Mouse (Mus musculus) bone marrow, adult 2 months (tissue): ENCODE data around the gene Rab2b.

Experiments
- CTCF ChIP-seq: fragments of 200-500 bp; IDR thresholded peaks from 2 replicates; pipeline ENCODE4 v1.5.1; 2011; ENCODE audit warnings: low read length, control low read depth; ENCODE audit not compliant: control insufficient read depth, insufficient read depth
- POLR2A ChIP-seq: fragments of 200-500 bp; IDR thresholded peaks from 2 replicates; pipeline ENCODE4 v1.6.1; 2011; ENCODE audit warnings: low read depth, mild to moderate bottlenecking, control low read depth, low read length, borderline replicate concordance; ENCODE audit not compliant: control insufficient read depth

GRCm38 (mm10) chr14:52235165-52235564 is 44.2 kb downstream of the Rab2b start:
- TF ChIP-seq CTCF, result no peak
- no peak for TF ChIP-seq POLR2A
